Mouse (Mus musculus) kidney, adult 2 months (tissue): ENCODE measurements around the gene Ephb3. TPM values are rescaled to one million over a fixed set of nuclear protein-coding genes. Genes with fewer than 3 reads are reported as not detected.

Experiments
- DNase-seq: peaks from one replicate; pipeline ENCODE4 v3.0.0; 2021
- H3K27ac ChIP-seq: fragments of 200-500 bp; 2 replicates; pipeline ENCODE4 v1.5.1; 2012; ENCODE audit warnings: low read depth, low read length, control low read depth, inconsistent platforms; ENCODE audit not compliant: insufficient read depth
- H3K27me3 ChIP-seq: fragments of 200-500 bp; replicated peaks from 2 replicates; pipeline ENCODE4 v1.6.1; 2012; ENCODE audit warnings: mild to moderate bottlenecking, moderate library complexity, low read length, inconsistent platforms; ENCODE audit not compliant: control insufficient read depth, insufficient read depth
- H3K36me3 ChIP-seq: fragments of 200-500 bp; 2 replicates; pipeline ENCODE4 v1.6.1; 2012; ENCODE audit warnings: mild to moderate bottlenecking, moderate library complexity, low read length, inconsistent platforms; ENCODE audit not compliant: control insufficient read depth, insufficient read depth
- H3K4me1 ChIP-seq: fragments of 200-500 bp; 2 replicates; pipeline ENCODE4 v1.6.1; 2011; ENCODE audit warnings: low read length; ENCODE audit not compliant: control insufficient read depth, insufficient read depth
- H3K4me3 ChIP-seq: fragments of 200-500 bp; 2 replicates; pipeline ENCODE4 v1.5.1; 2011; ENCODE audit warnings: mild to moderate bottlenecking, low read depth, low read length, control low read depth; ENCODE audit not compliant: insufficient read depth
- CTCF ChIP-seq: fragments of 200-500 bp; conservative IDR thresholded peaks from 2 replicates; pipeline ENCODE4 v1.5.1; 2011; ENCODE audit warnings: low read depth, mild to moderate bottlenecking, control low read depth, low read length, moderate library complexity, mixed read lengths; ENCODE audit not compliant: insufficient read depth, insufficient read length
- POLR2A ChIP-seq: fragments of 200-500 bp; IDR thresholded peaks from one replicate; pipeline ENCODE4 v1.6.1; 2011; ENCODE audit warnings: low read depth, low read length, control low read depth
- WGBS: fragments of 180-500 bp; shearing (Covaris S2); methylation state at CpG from one replicate; pipeline ENCODE4 v1.1.7; 2018; 5-methylcytosine and 5-hydroxymethylcytosine counted together
- polyA plus RNA-seq: library from polyadenylated mRNA; depleted of rRNA; stranded (reverse); fragments of >200 nt; gene quantifications from 2 replicates; pipeline ENCODE4 v1.2.3, GENCODE M21; 2012

Gene Ephb3
- polyA plus RNA-seq, 1 experiment: 5.5 TPM

GRCm38 (mm10) chr16:21245931-21246390 is 41.4 kb downstream of the Ephb3 start:
- under 1% methylated on average over 29 of the region's 29 CpGs for WGBS
- no peaks in the 10 kb centered on the region for H3K36me3 ChIP-seq
- DNase-seq: peak; percentile 88
- 0 out of 2 replicates have a peak, but pooled peaks cover 3% of the 10 kb centered on the region for H3K4me1 ChIP-seq
- no peaks in the 10 kb centered on the region for H3K27me3 ChIP-seq
- TF ChIP-seq CTCF: peak; percentile 51
- TF ChIP-seq POLR2A: no peak
- no peak overlapping the region for H3K27ac ChIP-seq
- H3K4me3 ChIP-seq: peak overlapping the region; percentile 44

GRCm38 (mm10) chr16:21246391-21247036 is 42.0 kb downstream of the Ephb3 start:
- DNase-seq: no peak
- Histone ChIP-seq H3K36me3 (no peaks in the 10 kb centered on the region), H3K4me3 (peak overlapping the region; percentile 44), H3K4me1 (0 out of 2 replicates have a peak, but pooled peaks cover 3% of the 10 kb centered on the region), H3K27me3 (no peaks in the 10 kb centered on the region), H3K27ac (no peak overlapping the region)
- WGBS: 17% methylated on average over 25 of the region's 33 CpGs
- no peak for TF ChIP-seq CTCF
- TF ChIP-seq POLR2A: no peak

DNA sequence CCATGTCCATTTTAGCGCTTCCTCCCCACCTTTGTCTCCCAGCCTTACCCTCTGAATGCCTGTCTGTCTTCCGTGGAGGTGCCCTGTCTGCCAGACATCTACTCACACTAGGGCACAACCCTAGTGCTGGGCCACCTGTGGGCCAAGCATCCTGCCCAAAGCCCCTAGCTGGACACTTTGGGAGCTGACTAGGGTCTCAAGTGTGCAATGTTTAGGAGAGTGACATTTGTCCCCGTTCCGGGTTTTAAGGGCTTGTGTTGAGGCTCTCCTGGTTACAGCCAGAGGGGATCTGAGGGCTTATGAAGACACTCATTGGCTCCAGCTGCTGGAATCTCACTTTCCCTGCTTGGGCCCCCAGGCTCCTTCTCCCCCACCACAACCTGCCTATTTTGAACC is 42.5 kb downstream of the Ephb3 start:
- H3K36me3 ChIP-seq: no peaks in the 10 kb centered on the region
- 72% methylated on average over 4 of the region's 4 CpGs for WGBS
- no peak for TF ChIP-seq POLR2A
- no peaks in the 10 kb centered on the region for H3K27me3 ChIP-seq
- no peak overlapping the region for H3K4me3 ChIP-seq
- DNase-seq: no peak
- H3K4me1 ChIP-seq: 0 out of 2 replicates have a peak, but pooled peaks cover 3% of the 10 kb centered on the region
- no peak overlapping the region for H3K27ac ChIP-seq

- DNase-seq: peak; percentile 85
- Histone ChIP-seq H3K4me1 (0 out of 2 replicates have a peak, but pooled peaks cover 3% of the 10 kb centered on the region), H3K36me3 (no peaks in the 10 kb centered on the region), H3K27ac (no peak overlapping the region), H3K4me3 (peak overlapping the region; percentile 26), H3K27me3 (no peaks in the 10 kb centered on the region)
- WGBS: 22% methylated on average over 38 of the region's 38 CpGs
- TF ChIP-seq CTCF: no peak
- TF ChIP-seq POLR2A: no peak
These were observed 43.5 kb downstream of the Ephb3 start for GRCm38 (mm10) chr16:21247871-21248712.

DNA sequence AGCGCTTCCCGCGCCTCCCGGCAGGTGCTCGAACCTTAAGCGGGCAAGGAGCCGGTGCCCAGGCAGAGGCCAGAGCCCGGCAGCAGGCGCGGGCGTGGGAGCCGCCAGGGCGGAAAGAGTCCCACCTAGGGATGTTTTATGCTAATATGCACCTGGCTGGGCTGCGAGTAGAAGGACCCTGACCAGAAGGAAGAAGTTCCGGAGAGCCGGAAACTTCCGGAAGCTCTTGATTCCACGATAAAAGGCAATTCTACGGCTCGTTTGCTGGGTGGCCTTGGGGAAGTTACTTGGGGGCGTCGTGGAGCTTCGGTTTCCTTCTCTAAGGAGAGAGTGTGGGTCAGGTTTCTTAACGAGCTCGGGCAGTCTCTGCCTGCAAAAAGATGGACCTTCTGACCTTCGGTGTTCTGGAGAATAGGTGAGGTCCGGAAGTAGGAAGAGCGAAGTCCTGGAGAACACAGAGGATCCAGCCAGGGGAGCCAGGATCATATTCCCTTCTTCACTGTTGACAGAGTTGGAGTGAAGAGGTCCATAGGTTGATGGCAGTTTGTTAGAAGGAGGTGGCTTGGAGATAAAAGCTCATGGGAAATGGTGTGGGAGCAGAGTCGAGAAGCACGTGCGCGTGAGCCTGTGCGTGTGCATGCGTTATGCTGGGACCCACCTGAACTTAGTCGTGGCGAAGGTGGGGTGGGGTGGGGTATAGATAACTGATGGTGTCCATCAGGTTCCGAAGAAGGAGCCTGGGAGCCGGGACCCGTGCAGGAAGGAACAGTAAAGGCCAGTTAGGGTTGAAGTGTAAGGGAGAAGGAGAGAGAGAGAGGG is 44.4 kb downstream of the Ephb3 start:
- Histone ChIP-seq H3K27ac (no peak overlapping the region), H3K27me3 (no peaks in the 10 kb centered on the region), H3K4me1 (0 out of 2 replicates have a peak, but pooled peaks cover 3% of the 10 kb centered on the region), H3K36me3 (no peaks in the 10 kb centered on the region), H3K4me3 (peak overlapping the region; percentile 26)
- WGBS: 10% methylated on average over 39 of the region's 39 CpGs
- DNase-seq: no peak
- TF ChIP-seq CTCF (no peak), POLR2A (no peak)

DNA sequence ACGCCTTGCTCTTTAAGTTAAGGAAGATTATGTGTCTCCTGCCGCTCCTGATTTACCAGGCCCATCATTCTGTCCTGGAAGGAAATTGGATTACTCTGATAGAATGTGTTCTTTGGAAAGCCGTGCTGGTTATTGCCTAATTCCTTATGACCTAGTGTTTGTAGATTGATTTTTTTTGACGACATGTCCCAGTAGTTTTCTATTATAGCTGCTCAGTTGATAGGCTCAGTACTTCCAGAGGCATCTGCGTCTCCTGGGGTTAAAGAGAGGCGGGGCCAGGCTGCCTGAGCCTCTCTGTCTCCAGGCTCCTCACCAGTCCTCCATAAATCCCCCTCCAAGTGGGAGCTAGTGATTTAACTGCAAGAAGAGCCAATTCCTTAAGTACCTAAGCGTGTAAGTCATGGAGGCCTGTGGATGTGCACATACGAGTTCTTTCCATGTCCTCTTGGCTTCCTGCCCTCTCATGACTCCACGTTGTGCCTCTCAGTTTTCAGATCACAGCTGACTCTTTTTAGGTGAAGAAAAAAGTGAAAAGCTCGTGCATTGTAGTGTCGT is 47.9 kb downstream of the Ephb3 start:
- WGBS: 69% methylated on average over 11 of the region's 11 CpGs
- H3K4me1 ChIP-seq: 0 out of 2 replicates have a peak, but pooled peaks cover 3% of the 10 kb centered on the region

More for the DNA sequence above, 47.9 kb downstream of the Ephb3 start:
- H3K4me3 ChIP-seq: no peak overlapping the region
- H3K36me3 ChIP-seq: no peaks in the 10 kb centered on the region
- no peak overlapping the region for H3K27ac ChIP-seq
- TF ChIP-seq POLR2A (no peak), CTCF (no peak)
- no peak for DNase-seq
- H3K27me3 ChIP-seq: no peaks in the 10 kb centered on the region
